Mouse (Mus musculus) limb, embryonic 12.5 days (tissue): ENCODE data around the gene Cyp27b1. TPM values are rescaled to one million over a fixed set of nuclear protein-coding genes. Genes with fewer than 3 reads are reported as not detected.

ENCODE experiments used
- ATAC-seq: fragments of 200-750 bp; cut with Nextera tagmentation; 2 replicates; pipeline ENCODE4 v1.8.0; 2017; ENCODE audit warnings: low read depth, moderate TSS enrichment; ENCODE audit not compliant: insufficient number of reproducible peaks, insufficient read depth, low FRiP score, low TSS enrichment
- H3K27ac ChIP-seq: fragments of 300-500 bp; sonication (generic); 2 replicates; pipeline ENCODE4 v1.5.1; 2016; ENCODE audit warnings: mild to moderate bottlenecking, moderate library complexity
- H3K27me3 ChIP-seq: fragments of 300-500 bp; sonication (generic); 2 replicates; pipeline ENCODE4 v1.6.1; 2016; ENCODE audit warnings: mild to moderate bottlenecking, moderate library complexity
- H3K36me3 ChIP-seq: fragments of 300-500 bp; sonication (generic); 2 replicates; pipeline ENCODE4 v1.6.1; 2016; ENCODE audit warnings: mild to moderate bottlenecking, moderate library complexity
- H3K4me1 ChIP-seq: fragments of 300-500 bp; sonication (generic); replicated peaks from 2 replicates; pipeline ENCODE4 v1.6.1; 2016
- H3K4me2 ChIP-seq: fragments of 300-500 bp; sonication (generic); 2 replicates; pipeline ENCODE4 v1.6.1; 2016; ENCODE audit warnings: mild to moderate bottlenecking, moderate library complexity
- H3K4me3 ChIP-seq: fragments of 300-500 bp; sonication (generic); replicated peaks from 2 replicates; pipeline ENCODE4 v1.5.1; 2016; ENCODE audit warnings: mild to moderate bottlenecking
- H3K9ac ChIP-seq: fragments of 300-500 bp; sonication (generic); replicated peaks from 2 replicates; pipeline ENCODE4 v1.6.1; 2016; ENCODE audit warnings: mild to moderate bottlenecking, moderate library complexity
- H3K9me3 ChIP-seq: fragments of 300-500 bp; sonication (generic); 2 replicates; pipeline ENCODE4 v1.6.1; 2016; ENCODE audit warnings: mild to moderate bottlenecking, moderate library complexity
- whole genome bisulfite sequencing: fragments of 180-500 bp; shearing (Covaris S2); methylation state at CpG from one replicate; pipeline ENCODE4 v1.1.7; 2016; 5-methylcytosine and 5-hydroxymethylcytosine counted together
- polyA plus RNA-seq: library from polyadenylated mRNA; unstranded; fragments of >200 nt; fragmentation: Nextera tagmentation; extraction: Ambion mirVana; gene quantifications from 2 replicates; pipeline ENCODE4 v1.2.1, GENCODE M21; 2016

Cyp27b1 gene
- polyA plus RNA-seq, result 0.16 TPM in 1 of 2 replicates, not detected in the other

- Histone ChIP-seq H3K9me3 (no peaks in the 10 kb centered on the region), H3K27me3 (peaks cover 63% of the 10 kb centered on the region), H3K4me1 (peaks cover 25% of the 10 kb centered on the region), H3K27ac (no peak within 1 kb of the TSS), H3K4me2 (peak within 1 kb of the TSS; percentile 35), H3K36me3 (peaks cover 30% of the 10 kb centered on the region), H3K9ac (no peak within 1 kb of the TSS), H3K4me3 (peak within 1 kb of the TSS; percentile 19; the same call in 1 of the 2 replicates)
- ATAC-seq, result no peak
- WGBS, result 28% methylated on average over 5 of the region's 5 CpGs
Observed at GRCm38 (mm10) chr10:127047954-127048353, at the start of gene Cyp27b1. TSS of gene Cyp27b1 (plus strand) at chr10:127048250.

GRCm38 (mm10) chr10:127000529-127000928 is 47.5 kb upstream of the Cyp27b1 start, which contains the start of gene Avil:
TSS of gene Avil (plus strand) at chr10:127000709.
- Histone ChIP-seq H3K27ac (no peak within 1 kb of the TSS), H3K4me2 (no peak within 1 kb of the TSS), H3K9ac (no peak within 1 kb of the TSS), H3K9me3 (no peaks in the 10 kb centered on the region), H3K4me3 (no peak within 1 kb of the TSS), H3K4me1 (no peaks in the 10 kb centered on the region), H3K36me3 (peaks cover 44% of the 10 kb centered on the region), H3K27me3 (no peaks in the 10 kb centered on the region)
- ATAC-seq, result no peak
- WGBS, result 91% methylated on average over 5 of the region's 5 CpGs

GRCm38 (mm10) chr10:127001297-127001696 is 46.8 kb upstream of the Cyp27b1 start:
- ATAC-seq, result no peak

GRCm38 (mm10) chr10:127002056-127002455 is 46.0 kb upstream of the Cyp27b1 start:
- H3K36me3 ChIP-seq, result peaks cover 37% of the 10 kb centered on the region

More at GRCm38 (mm10) chr10:127001297-127001696, 46.8 kb upstream of the Cyp27b1 start:
- Histone ChIP-seq H3K4me2 (no peak overlapping the region), H3K27ac (no peak overlapping the region), H3K4me3 (no peak overlapping the region), H3K4me1 (0 out of 2 replicates have a peak, but pooled peaks cover 3% of the 10 kb centered on the region), H3K9ac (no peak overlapping the region), H3K36me3 (peaks cover 37% of the 10 kb centered on the region), H3K27me3 (no peaks in the 10 kb centered on the region), H3K9me3 (no peaks in the 10 kb centered on the region)
- 88% methylated on average over 9 of the region's 9 CpGs for WGBS

GRCm38 (mm10) chr10:127002765-127003164 is 45.3 kb upstream of the Cyp27b1 start:
- H3K4me1 ChIP-seq, result 0 out of 2 replicates have a peak, but pooled peaks cover 5% of the 10 kb centered on the region
- no peak overlapping the region for H3K4me2 ChIP-seq
- no peaks in the 10 kb centered on the region for H3K27me3 ChIP-seq
- no peak overlapping the region for H3K27ac ChIP-seq
- no peaks in the 10 kb centered on the region for H3K9me3 ChIP-seq
- WGBS, result 90% methylated on average over 5 of the region's 5 CpGs
- no peak for ATAC-seq
- peaks cover 30% of the 10 kb centered on the region for H3K36me3 ChIP-seq
- no peak overlapping the region for H3K4me3 ChIP-seq
- H3K9ac ChIP-seq, result no peak overlapping the region

More at GRCm38 (mm10) chr10:127002056-127002455, 46.0 kb upstream of the Cyp27b1 start:
- 81% methylated on average over 1 of the region's 1 CpGs for WGBS
- no peak overlapping the region for H3K9ac ChIP-seq
- H3K4me3 ChIP-seq, result no peak overlapping the region
- H3K27me3 ChIP-seq, result no peaks in the 10 kb centered on the region
- no peaks in the 10 kb centered on the region for H3K9me3 ChIP-seq
- H3K27ac ChIP-seq, result no peak overlapping the region
- H3K4me1 ChIP-seq, result 0 out of 2 replicates have a peak, but pooled peaks cover 5% of the 10 kb centered on the region
- H3K4me2 ChIP-seq, result no peak overlapping the region
- no peak for ATAC-seq

- no peak overlapping the region for H3K4me3 ChIP-seq
- 86% methylated on average over 8 of the region's 8 CpGs for WGBS
- H3K9ac ChIP-seq, result no peak overlapping the region
- no peak overlapping the region for H3K4me2 ChIP-seq
- no peaks in the 10 kb centered on the region for H3K27me3 ChIP-seq
- peaks cover 24% of the 10 kb centered on the region for H3K36me3 ChIP-seq
- ATAC-seq, result no peak
- 0 out of 2 replicates have a peak, but pooled peaks cover 5% of the 10 kb centered on the region for H3K4me1 ChIP-seq
- H3K27ac ChIP-seq, result no peak overlapping the region
- no peaks in the 10 kb centered on the region for H3K9me3 ChIP-seq
Observed at GRCm38 (mm10) chr10:127003334-127003733, 44.7 kb upstream of the Cyp27b1 start.

GRCm38 (mm10) chr10:127003806-127004205 is 44.2 kb upstream of the Cyp27b1 start:
- no peak overlapping the region for H3K9ac ChIP-seq
- no peaks in the 10 kb centered on the region for H3K27me3 ChIP-seq
- H3K4me2 ChIP-seq, result no peak overlapping the region
- no peak for ATAC-seq
- H3K27ac ChIP-seq, result no peak overlapping the region
- WGBS, result 86% methylated on average over 7 of the region's 7 CpGs
- H3K9me3 ChIP-seq, result no peaks in the 10 kb centered on the region
- H3K4me3 ChIP-seq, result no peak overlapping the region
- H3K4me1 ChIP-seq, result 0 out of 2 replicates have a peak, but pooled peaks cover 5% of the 10 kb centered on the region
- peaks cover 20% of the 10 kb centered on the region for H3K36me3 ChIP-seq

- ATAC-seq, result no peak; the same call in 1 of the 2 replicates
- WGBS, result 55% methylated on average over 5 of the region's 5 CpGs
- Histone ChIP-seq H3K36me3 (0 out of 2 replicates have a peak, but pooled peaks cover 1% of the 10 kb centered on the region), H3K9ac (no peak overlapping the region), H3K4me1 (peaks cover 8% of the 10 kb centered on the region), H3K9me3 (no peaks in the 10 kb centered on the region), H3K27me3 (no peaks in the 10 kb centered on the region), H3K27ac (peak overlapping the region; percentile 57; the same call in 1 of the 2 replicates), H3K4me3 (no peak overlapping the region), H3K4me2 (no peak overlapping the region)
Observed at GRCm38 (mm10) chr10:127016488-127016887, 31.6 kb upstream of the Cyp27b1 start.

- H3K4me2 ChIP-seq, result 0 out of 2 replicates have a peak overlapping the region, but pooled peaks have one; percentile 2
- no peaks in the 10 kb centered on the region for H3K27me3 ChIP-seq
- peaks cover 8% of the 10 kb centered on the region for H3K4me1 ChIP-seq
- peak overlapping the region; percentile 57; the same call in 1 of the 2 replicates for H3K27ac ChIP-seq
- H3K9ac ChIP-seq, result no peak overlapping the region
- peaks cover 7% of the 10 kb centered on the region; the same call in 1 of the 2 replicates for H3K36me3 ChIP-seq
- 17% methylated on average over 2 of the region's 2 CpGs for WGBS
- H3K9me3 ChIP-seq, result no peaks in the 10 kb centered on the region
- ATAC-seq, result no peak; the same call in 1 of the 2 replicates
- H3K4me3 ChIP-seq, result no peak overlapping the region
Observed at GRCm38 (mm10) chr10:127017071-127017470, 31.0 kb upstream of the Cyp27b1 start.

GRCm38 (mm10) chr10:127018422-127018821 is 29.6 kb upstream of the Cyp27b1 start:
- Histone ChIP-seq H3K4me1 (peaks cover 8% of the 10 kb centered on the region), H3K9me3 (no peaks in the 10 kb centered on the region), H3K4me2 (no peak overlapping the region), H3K4me3 (no peak overlapping the region), H3K9ac (no peak overlapping the region), H3K27ac (no peak overlapping the region), H3K36me3 (peaks cover 19% of the 10 kb centered on the region), H3K27me3 (no peaks in the 10 kb centered on the region)
- no peak for ATAC-seq
- 70% methylated on average over 16 of the region's 16 CpGs for WGBS

- H3K4me2 ChIP-seq, result peak within 1 kb of the TSS; percentile 85
- peak; percentile 75 for ATAC-seq
Observed at GRCm38 (mm10) chr10:127030336-127031296, 17.4 kb upstream of the Cyp27b1 start, which contains the start of gene Tsfm. TSS of gene Tsfm (minus strand) at chr10:127030840.

More at GRCm38 (mm10) chr10:127030336-127031296, 17.4 kb upstream of the Cyp27b1 start, which contains the start of gene Tsfm:
- H3K36me3 ChIP-seq, result peaks cover 39% of the 10 kb centered on the region
- peak within 1 kb of the TSS; percentile 67 for H3K27ac ChIP-seq
- no peaks in the 10 kb centered on the region for H3K9me3 ChIP-seq
- H3K4me3 ChIP-seq, result peak within 1 kb of the TSS; percentile 84
- H3K4me1 ChIP-seq, result peaks cover 8% of the 10 kb centered on the region; the same call in 1 of the 2 replicates
- no peaks in the 10 kb centered on the region for H3K27me3 ChIP-seq
- WGBS, result 6% methylated on average over 56 of the region's 56 CpGs
- peak within 1 kb of the TSS; percentile 84 for H3K9ac ChIP-seq
